Mouse (Mus musculus) hematopoietic stem cell, adult 5-6 weeks (primary cell): ENCODE data around the gene Safb2. TPM values are rescaled to one million over a fixed set of nuclear protein-coding genes. Genes with fewer than 3 reads are reported as not detected.

Source experiments
- ATAC-seq, 2 experiments: fragments of 125-278 bp in 1 of 2; replicated peaks in 1 of 2; 2 replicates each; pipeline ENCODE4 v1.8.0; 2016 to 2017; ENCODE audit warnings: inconsistent platforms in 2 of 2, mild to moderate bottlenecking in 2 of 2, moderate number of reproducible peaks in 2 of 2, low read depth in 1 of 2, moderate TSS enrichment in 1 of 2; ENCODE audit not compliant: low FRiP score in 2 of 2, poor library complexity in 2 of 2, severe bottlenecking in 2 of 2, insufficient read depth in 1 of 2, low TSS enrichment in 1 of 2
- total RNA-seq: library from RNA; stranded (forward); fragments of 172-1452, 232-1000 nt; gene quantifications from 2 replicates; pipeline ENCODE4 v1.2.3, GENCODE M21; 2017

Safb2 gene
- total RNA-seq, 1 experiment from 2014 or later: 94.2 TPM

DNA sequence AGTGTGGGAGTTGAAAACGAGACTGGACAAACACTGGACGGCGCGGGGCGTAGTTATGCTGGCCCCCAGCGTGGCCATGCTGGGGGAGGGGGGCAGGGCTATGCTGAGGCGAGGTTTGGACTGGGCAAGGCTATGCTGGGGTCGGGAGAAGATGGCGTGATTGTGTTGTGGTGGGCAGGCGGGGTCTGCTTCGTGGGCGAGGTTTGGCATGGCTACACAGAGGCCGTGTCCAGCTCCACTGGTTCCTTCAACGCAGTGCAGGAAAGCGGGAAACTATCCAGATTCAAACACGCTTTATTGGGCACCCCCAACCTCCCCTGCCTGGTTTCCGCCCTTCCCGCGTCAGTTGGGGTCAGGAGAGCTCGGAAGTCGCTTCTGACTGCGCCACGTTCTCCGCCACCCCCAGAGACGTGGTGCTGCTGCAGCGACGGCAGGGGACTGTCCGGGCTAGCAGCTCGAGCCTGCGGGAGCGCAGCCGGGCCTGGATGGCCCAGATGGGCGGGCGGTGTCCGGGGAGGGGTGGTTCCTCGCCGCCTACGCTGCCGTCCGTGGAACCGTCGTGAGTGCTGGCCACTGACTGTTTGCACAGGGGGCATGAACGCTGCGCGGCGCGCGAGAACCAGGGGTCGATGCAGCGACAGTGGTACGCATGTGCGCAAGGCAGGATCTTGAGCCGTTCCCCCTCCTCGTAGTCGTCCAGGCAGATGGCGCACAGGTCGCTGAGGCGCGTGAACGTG lies 73.2 kb downstream of the Safb2 start:
- no peak for ATAC-seq

Other genes starting within 250 kb of the Safb2 start
- gene Ptprs, start 108.1 kb downstream of the Safb2 start, total RNA-seq: 67.9 and 85.5 TPM in 2 replicates
- not detected in 2 replicates for gene Znrf4, start 72.2 kb downstream of the Safb2 start, total RNA-seq
- gene Gm20219, start 30.2 kb downstream of the Safb2 start, total RNA-seq: 0.20 TPM in 1 of 2 replicates, not detected in the other
- 65.8 and 86.0 TPM in 2 replicates for gene Safb, start 240 bp upstream of the Safb2 start, total RNA-seq
- 65.5 and 76.1 TPM in 2 replicates for gene 2410015M20Rik, start 25.2 kb upstream of the Safb2 start, total RNA-seq
- 2,030 and 2,370 TPM in 2 replicates for gene Rpl36, start 28.8 kb upstream of the Safb2 start, total RNA-seq
- 53.7 and 57.4 TPM in 2 replicates for gene Lonp1, start 42.3 kb upstream of the Safb2 start, total RNA-seq
- 0.75 TPM in 1 of 2 replicates, not detected in the other for gene Catsperd, start 43.6 kb upstream of the Safb2 start, total RNA-seq
- gene Ranbp3, start 88.7 kb upstream of the Safb2 start, total RNA-seq: 51.9 and 53.5 TPM in 2 replicates
- 42.8 and 67.8 TPM in 2 replicates for gene Ndufa11, start 133.2 kb upstream of the Safb2 start, total RNA-seq
- gene Vmac, start 133.4 kb upstream of the Safb2 start, total RNA-seq: 12.5 and 12.9 TPM in 2 replicates
- gene Nrtn, start 172.9 kb upstream of the Safb2 start, total RNA-seq: not detected in 2 replicates
- gene Dus3l, start 180.2 kb upstream of the Safb2 start, total RNA-seq: 21.0 and 26.2 TPM in 2 replicates
- gene Prr22, start 185.7 kb upstream of the Safb2 start, total RNA-seq: 1.4 TPM in 1 of 2 replicates, not detected in the other
- gene Rfx2, start 246.4 kb upstream of the Safb2 start, total RNA-seq: 5.0 and 5.1 TPM in 2 replicates